Mouse (Mus musculus) lung, postnatal 0 days (tissue): ENCODE measurements around the gene Brinp3. TPM values are rescaled to one million over a fixed set of nuclear protein-coding genes. Genes with fewer than 3 reads are reported as not detected.

Source experiments
- ATAC-seq: fragments of 200-750 bp; cut with Nextera tagmentation; 2 replicates; pipeline ENCODE4 v1.8.0; 2017; ENCODE audit warnings: moderate library complexity
- DNase-seq: peaks from one replicate; pipeline ENCODE4 v3.0.0-alpha.2; 2016; ENCODE audit warnings: low spot score
- H3K27ac ChIP-seq: fragments of 300-500 bp; sonication (generic); 2 replicates; pipeline ENCODE4 v1.5.1; 2014; ENCODE audit warnings: antibody characterized with exemption, mild to moderate bottlenecking, low read length, mixed read lengths
- H3K27me3 ChIP-seq: fragments of 300-500 bp; sonication (generic); replicated peaks from 2 replicates; pipeline ENCODE4 v1.6.1; 2014; ENCODE audit warnings: low read length, mixed read lengths; ENCODE audit not compliant: insufficient read depth
- H3K36me3 ChIP-seq: fragments of 300-500 bp; sonication (generic); 2 replicates; pipeline ENCODE4 v1.6.1; 2014; ENCODE audit warnings: low read length, mixed read lengths; ENCODE audit not compliant: insufficient read depth
- H3K4me1 ChIP-seq: fragments of 300-500 bp; sonication (generic); 2 replicates; pipeline ENCODE4 v1.6.1; 2014; ENCODE audit warnings: antibody characterized with exemption, low read depth, low read length, mixed read lengths; ENCODE audit not compliant: insufficient read depth
- H3K4me2 ChIP-seq: fragments of 300-500 bp; sonication (generic); replicated peaks from 2 replicates; pipeline ENCODE4 v1.6.1; 2014; ENCODE audit warnings: low read depth, mild to moderate bottlenecking, low read length, moderate library complexity, mixed read lengths
- H3K4me3 ChIP-seq: fragments of 300-500 bp; sonication (generic); 2 replicates; pipeline ENCODE4 v1.5.1; 2014; ENCODE audit warnings: low read depth, low read length
- H3K9ac ChIP-seq: fragments of 300-500 bp; sonication (generic); replicated peaks from 2 replicates; pipeline ENCODE4 v1.6.1; 2014; ENCODE audit warnings: low read depth, mild to moderate bottlenecking
- H3K9me3 ChIP-seq: fragments of 300-500 bp; sonication (generic); 2 replicates; pipeline ENCODE4 v1.6.1; 2016; ENCODE audit warnings: low read length, mixed read lengths
- CTCF ChIP-seq: IDR thresholded peaks from 2 replicates; pipeline ENCODE4 v1.5.1; 2016; ENCODE audit warnings: antibody characterized with exemption, mild to moderate bottlenecking
- EP300 ChIP-seq: IDR thresholded peaks from 2 replicates; pipeline ENCODE4 v1.6.1; 2016; ENCODE audit warnings: antibody characterized with exemption, mild to moderate bottlenecking, control low read depth
- WGBS: fragments of 180-500 bp; shearing (Covaris S2); extraction: QIAGEN DNeasy Blood & Tissue Kit; methylation state at CpG from one replicate; pipeline ENCODE4 v1.1.7; 2014; 5-methylcytosine and 5-hydroxymethylcytosine counted together
- polyA plus RNA-seq: library from polyadenylated mRNA; unstranded; fragments of >200 nt; fragmentation: Nextera tagmentation; extraction: Ambion mirVana; gene quantifications from 2 replicates; pipeline ENCODE4 v1.2.1, GENCODE M21; 2015

Brinp3 gene
- polyA plus RNA-seq: not detected in 2 replicates

- ATAC-seq (no peak), DNase-seq (no peak)
- Histone ChIP-seq H3K27ac (no peak within 1 kb of the TSS), H3K27me3 (no peaks in the 10 kb centered on the region), H3K36me3 (no peaks in the 10 kb centered on the region), H3K4me2 (0 out of 2 replicates have a peak within 1 kb of the TSS, but pooled peaks have one; percentile 12), H3K9ac (no peak within 1 kb of the TSS), H3K4me3 (no peak within 1 kb of the TSS; the same call in 1 of the 2 replicates), H3K4me1 (no peaks in the 10 kb centered on the region), H3K9me3 (no peaks in the 10 kb centered on the region)
- WGBS: 5% methylated on average over 19 of the region's 19 CpGs
- TF ChIP-seq CTCF: no peak
- TF ChIP-seq EP300: no peak
These were observed at the start of gene Brinp3 for GRCm38 (mm10) chr1:146494681-146495331. Gene Brinp3, plus strand, starts transcription at chr1:146494760.

GRCm38 (mm10) chr1:146494221-146494620 lies 339 bp upstream of the Brinp3 start:
- H3K27ac ChIP-seq: no peak overlapping the region
- H3K36me3 ChIP-seq: no peaks in the 10 kb centered on the region
- no peak overlapping the region for H3K9ac ChIP-seq
- no peak overlapping the region; the same call in 1 of the 2 replicates for H3K4me3 ChIP-seq
- ATAC-seq: no peak
- DNase-seq: no peak
- TF ChIP-seq CTCF (no peak), EP300 (no peak)
- no peaks in the 10 kb centered on the region for H3K27me3 ChIP-seq
- WGBS: 12% methylated on average over 7 of the region's 7 CpGs
- H3K9me3 ChIP-seq: no peaks in the 10 kb centered on the region
- H3K4me2 ChIP-seq: no peak overlapping the region
- no peaks in the 10 kb centered on the region for H3K4me1 ChIP-seq

GRCm38 (mm10) chr1:146495386-146495785 lies 826 bp downstream of the Brinp3 start:
- Histone ChIP-seq H3K4me1 (no peaks in the 10 kb centered on the region), H3K4me2 (no peak overlapping the region), H3K9me3 (no peaks in the 10 kb centered on the region), H3K36me3 (no peaks in the 10 kb centered on the region), H3K27me3 (no peaks in the 10 kb centered on the region), H3K9ac (no peak overlapping the region), H3K4me3 (no peak overlapping the region), H3K27ac (no peak overlapping the region)
- no peak for TF ChIP-seq EP300
- no peak for TF ChIP-seq CTCF
- DNase-seq (no peak), ATAC-seq (no peak)
- 1% methylated on average over 3 of the region's 3 CpGs for WGBS

GRCm38 (mm10) chr1:146497381-146498081 lies 3.0 kb downstream of the Brinp3 start:
- no peak for TF ChIP-seq CTCF
- TF ChIP-seq EP300: no peak
- H3K4me1 ChIP-seq: no peaks in the 10 kb centered on the region
- DNase-seq (peak; percentile 8), ATAC-seq (no peak)
- H3K9ac ChIP-seq: no peak overlapping the region
- H3K4me2 ChIP-seq: peak overlapping the region; percentile 53
- peak overlapping the region; percentile 20; the same call in 1 of the 2 replicates for H3K4me3 ChIP-seq
- no peak overlapping the region for H3K27ac ChIP-seq
- H3K9me3 ChIP-seq: no peaks in the 10 kb centered on the region
- H3K27me3 ChIP-seq: no peaks in the 10 kb centered on the region
- under 1% methylated on average over 28 of the region's 28 CpGs for WGBS
- no peaks in the 10 kb centered on the region for H3K36me3 ChIP-seq

GRCm38 (mm10) chr1:146498085-146498779 lies 3.7 kb downstream of the Brinp3 start:
- no peak for DNase-seq

GRCm38 (mm10) chr1:146498780-146499114 lies 4.2 kb downstream of the Brinp3 start:
- H3K27me3 ChIP-seq: no peaks in the 10 kb centered on the region
- 0% methylated on average over 1 of the region's 1 CpGs for WGBS
- TF ChIP-seq EP300 (no peak), CTCF (no peak)
- no peak for DNase-seq
- no peaks in the 10 kb centered on the region for H3K9me3 ChIP-seq
- H3K9ac ChIP-seq: no peak overlapping the region
- H3K27ac ChIP-seq: no peak overlapping the region
- no peak for ATAC-seq
- no peaks in the 10 kb centered on the region for H3K4me1 ChIP-seq
- H3K4me3 ChIP-seq: no peak overlapping the region
- H3K4me2 ChIP-seq: peak overlapping the region; percentile 53; the same call in 1 of the 2 replicates
- H3K36me3 ChIP-seq: no peaks in the 10 kb centered on the region

More at GRCm38 (mm10) chr1:146498085-146498779, 3.7 kb downstream of the Brinp3 start:
- TF ChIP-seq EP300: no peak
- TF ChIP-seq CTCF: no peak
- Histone ChIP-seq H3K27ac (no peak overlapping the region), H3K4me3 (peak overlapping the region; percentile 20; the same call in 1 of the 2 replicates), H3K4me2 (peak overlapping the region; percentile 53), H3K4me1 (no peaks in the 10 kb centered on the region), H3K27me3 (no peaks in the 10 kb centered on the region), H3K9me3 (no peaks in the 10 kb centered on the region), H3K9ac (no peak overlapping the region), H3K36me3 (no peaks in the 10 kb centered on the region)
- ATAC-seq: no peak
- 1% methylated on average over 16 of the region's 16 CpGs for WGBS
